In the genomic region with DNA sequence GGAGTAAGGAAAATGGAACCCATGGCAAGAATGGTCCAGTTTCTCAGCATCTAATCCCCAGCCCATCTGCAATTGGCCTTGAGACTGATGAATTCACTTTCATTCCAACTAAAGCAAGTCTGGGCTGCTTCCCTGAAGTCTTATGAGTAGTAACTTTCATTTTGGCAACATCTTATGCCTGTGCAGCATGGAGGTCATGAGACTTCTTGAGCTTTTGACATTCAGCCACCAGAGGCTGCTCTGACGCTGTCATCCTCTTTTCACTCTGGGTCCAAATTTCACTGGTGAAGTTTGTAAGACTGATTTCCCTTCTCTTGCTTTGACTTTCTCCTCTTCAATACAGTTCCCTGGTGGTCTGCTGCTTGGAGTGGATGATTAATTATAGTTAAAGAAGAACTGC, we compare ENCODE assay signal across 9 mouse cellular contexts.
A peak's percentile ranks its signal among the peaks of the same experiment; 100 is the strongest.
DNase-seq lines count a peak whose midpoint lies in the region; ATAC-seq and TF ChIP-seq lines count a peak whose summit lies in the region.
"Had no signal": no experiment of that assay in that cellular context is flagged by ENCODE, and none has a peak within 500 bp of the region (broad histone marks: within the 10 kb centered on the region; RNA-seq: fewer than 3 reads in every experiment).

No protein-coding gene starts in this region.

- intact Hi-C loops in left cerebral cortex, postnatal 36 days (cut with DNase I) = no loop called here

- no peak for ATAC-seq in forebrain, postnatal 0 days
- ATAC-seq in forebrain, embryonic 11.5 days (replicated peaks; ENCODE audit: low FRiP score) = no peak
- no peak for ATAC-seq in hindbrain, embryonic 13.5 days (ENCODE audit: low FRiP score)

- H3K4me1 ChIP-seq in forebrain, postnatal 0 days (ENCODE audit: insufficient read depth) = no peaks in the 10 kb centered on the region
- no peaks in the 10 kb centered on the region for H3K4me1 ChIP-seq in forebrain, embryonic 11.5 days (replicated peaks; ENCODE audit: control insufficient read depth, insufficient read depth, low read length)
- no peaks in the 10 kb centered on the region for H3K4me1 ChIP-seq in cortical plate, adult 2 months (ENCODE audit: control insufficient read depth, insufficient read depth, low read length)
- H3K4me1 ChIP-seq in hindbrain, embryonic 13.5 days (replicated peaks) = no peaks in the 10 kb centered on the region

- TF ChIP-seq POLR2A in cortical plate, adult 2 months (IDR thresholded peaks at IDR 0.05; ENCODE audit: extremely low read depth, insufficient read depth, low read length) = no peak

- H3K9ac ChIP-seq in forebrain, postnatal 0 days = no peak overlapping the region
- H3K9ac ChIP-seq in forebrain, embryonic 11.5 days (ENCODE audit: low read length) = no peak overlapping the region
- no peak overlapping the region for H3K9ac ChIP-seq in hindbrain, embryonic 13.5 days

- H3K36me3 ChIP-seq in forebrain, postnatal 0 days (ENCODE audit: insufficient read depth) = no peaks in the 10 kb centered on the region
- H3K36me3 ChIP-seq in forebrain, embryonic 11.5 days (ENCODE audit: control insufficient read depth, insufficient read depth, low read length) = no peaks in the 10 kb centered on the region
- no peaks in the 10 kb centered on the region for H3K36me3 ChIP-seq in hindbrain, embryonic 13.5 days

- no peaks in the 10 kb centered on the region for H3K9me3 ChIP-seq in forebrain, postnatal 0 days (ENCODE audit: low read length)
- no peaks in the 10 kb centered on the region for H3K9me3 ChIP-seq in forebrain, embryonic 11.5 days (ENCODE audit: control insufficient read depth, low read length)
- H3K9me3 ChIP-seq in hindbrain, embryonic 13.5 days = no peaks in the 10 kb centered on the region

- 41% methylated on average over 1 of the region's 1 CpGs for WGBS in forebrain, postnatal 0 days
- 62% methylated on average over 1 of the region's 1 CpGs for WGBS in forebrain, embryonic 11.5 days
- WGBS in hindbrain, embryonic 13.5 days = 26% methylated on average over 1 of the region's 1 CpGs

- no peak overlapping the region for H3K4me2 ChIP-seq in forebrain, postnatal 0 days (ENCODE audit: low read depth)
- no peak overlapping the region for H3K4me2 ChIP-seq in forebrain, embryonic 11.5 days (ENCODE audit: low read depth, low read length, severe bottlenecking)
- no peak overlapping the region for H3K4me2 ChIP-seq in hindbrain, embryonic 13.5 days

- H3K4me3 ChIP-seq in forebrain, postnatal 0 days (ENCODE audit: low read depth, low read length) = no peak overlapping the region
- H3K4me3 ChIP-seq in forebrain, embryonic 11.5 days (ENCODE audit: low read depth, low read length) = no peak overlapping the region
- H3K4me3 ChIP-seq in cortical plate, adult 2 months (ENCODE audit: insufficient read depth, low read length) = no peak overlapping the region
- no peak overlapping the region for H3K4me3 ChIP-seq in hindbrain, embryonic 13.5 days

- no peaks in the 10 kb centered on the region for H3K27me3 ChIP-seq in forebrain, postnatal 0 days (ENCODE audit: insufficient read depth, low read length)
- peaks cover 7% of the 10 kb centered on the region; the same call in 1 of the 2 replicates for H3K27me3 ChIP-seq in forebrain, embryonic 11.5 days (ENCODE audit: control insufficient read depth, insufficient read depth, low read length)
- H3K27me3 ChIP-seq in hindbrain, embryonic 13.5 days = peaks cover 25% of the 10 kb centered on the region; the same call in 1 of the 2 replicates

- TF ChIP-seq CTCF in forebrain, postnatal 0 days (IDR thresholded peaks at IDR 0.05; ENCODE audit: low read depth) = peak; percentile 40; the same call in 1 of the 2 replicates
- peak; percentile 37; the same call in 1 of the 2 replicates for TF ChIP-seq CTCF in cortical plate, adult 2 months (IDR thresholded peaks at IDR 0.05; ENCODE audit: extremely low read depth, insufficient read depth, low read length)

- no peak overlapping the region for H3K27ac ChIP-seq in forebrain, postnatal 0 days (ENCODE audit: low read depth, low read length)
- no peak overlapping the region for H3K27ac ChIP-seq in forebrain, embryonic 11.5 days (ENCODE audit: low read depth, low read length)
- H3K27ac ChIP-seq in cortical plate, adult 2 months (ENCODE audit: insufficient read depth, low read length) = no peak overlapping the region
- no peak overlapping the region for H3K27ac ChIP-seq in hindbrain, embryonic 13.5 days
- H3K27ac ChIP-seq: macrophage had no signal

- no peak for DNase-seq in forebrain, postnatal 0 days
- DNase-seq in forebrain, embryonic 11.5 days (ENCODE audit: low spot score) = no peak
- DNase-seq in 3T3-L1 (ENCODE audit: low read depth, low spot score) = peak; percentile 82
- peak; percentile 43 to 70 for DNase-seq in kidney, postnatal 36 days
- peak; percentile 8 for DNase-seq in thymus, postnatal 0 days (ENCODE audit: low spot score)
- no peak for DNase-seq in left cerebral cortex, postnatal 36 days (ENCODE audit: low spot score in 2 of 2)

Comparison
In these comparisons a context has a peak if more than half of its experiments do, and no peak if none do; other contexts are left out.
1. DNase-seq: peak in 3T3-L1 (single experiment), kidney, postnatal 36 days (2 of 2) and thymus, postnatal 0 days (single experiment); none in forebrain, postnatal 0 days (single experiment), forebrain, embryonic 11.5 days (single experiment) and left cerebral cortex, postnatal 36 days (0 of 2).